Mouse (Mus musculus): Measurements from ENCODE around the gene Ccdc102a. TPM values are rescaled to one million over a fixed set of nuclear protein-coding genes. Genes with fewer than 3 reads are reported as not detected.

Gene Ccdc102a
- 11.4 and 19.4 TPM in 2 replicates for polyA plus RNA-seq (2012; rRNA removed)

GRCm38 (mm10) chr8:94917851-94918495 is at the start of gene Ccdc102a:
Ccdc102a (minus strand) TSS chr8:94918098.

GRCm38 (mm10) chr8:94923405-94923804 is 5.5 kb upstream of the Ccdc102a start, which contains the start of gene Adgrg5:
Adgrg5 (plus strand) TSS chr8:94923694.

GRCm38 (mm10) chr8:94876197-94876730 is 41.6 kb downstream of the Ccdc102a start, which contains the start of gene Dok4:
Dok4 (minus strand) TSS chr8:94876330.

GRCm38 (mm10) chr8:94857346-94858173 is 60.3 kb downstream of the Ccdc102a start, which contains the start of gene Polr2c:
Polr2c (plus strand) TSS chr8:94857450.

Other genes starting within 250 kb of the Ccdc102a start
- gene Pllp, start 221.8 kb downstream of the Ccdc102a start, polyA plus RNA-seq (2012; rRNA removed): 0.70 and 0.74 TPM in 2 replicates
- 0.36 and 0.79 TPM in 2 replicates for gene Ccl22, start 172.5 kb downstream of the Ccdc102a start, polyA plus RNA-seq (2012; rRNA removed)
- 19.7 and 21.7 TPM in 2 replicates for gene Cx3cl1, start 146.1 kb downstream of the Ccdc102a start, polyA plus RNA-seq (2012; rRNA removed)
- gene Ccl17, start 107.6 kb downstream of the Ccdc102a start, polyA plus RNA-seq (2012; rRNA removed): 0.30 TPM in 1 of 2 replicates, not detected in the other
- gene Coq9, start 79.8 kb downstream of the Ccdc102a start, polyA plus RNA-seq (2012; rRNA removed): 66.2 and 67.0 TPM in 2 replicates
- gene Ciapin1, start 79.7 kb downstream of the Ccdc102a start, polyA plus RNA-seq (2012; rRNA removed): 77.2 and 78.1 TPM in 2 replicates
- gene Polr2c, start 60.6 kb downstream of the Ccdc102a start, polyA plus RNA-seq (2012; rRNA removed): 127 and 139 TPM in 2 replicates
- gene Dok4, start 41.8 kb downstream of the Ccdc102a start, polyA plus RNA-seq (2012; rRNA removed): 68.6 and 72.1 TPM in 2 replicates
- gene Adgrg5, start 5.6 kb upstream of the Ccdc102a start, polyA plus RNA-seq (2012; rRNA removed): 0.31 and 0.34 TPM in 2 replicates
- 326 and 465 TPM in 2 replicates for gene Adgrg1, start 56.7 kb upstream of the Ccdc102a start, polyA plus RNA-seq (2012; rRNA removed)
- 2.3 and 2.7 TPM in 2 replicates for gene Adgrg3, start 99.6 kb upstream of the Ccdc102a start, polyA plus RNA-seq (2012; rRNA removed)
- gene Drc7, start 137.0 kb upstream of the Ccdc102a start, polyA plus RNA-seq (2012; rRNA removed): 2.0 and 2.1 TPM in 2 replicates
- gene Katnb1, start 163.1 kb upstream of the Ccdc102a start, polyA plus RNA-seq (2012; rRNA removed): 49.0 and 50.8 TPM in 2 replicates